Mouse (Mus musculus): Measurements from ENCODE around the gene Prkd2.

Gene Prkd2

DNA sequence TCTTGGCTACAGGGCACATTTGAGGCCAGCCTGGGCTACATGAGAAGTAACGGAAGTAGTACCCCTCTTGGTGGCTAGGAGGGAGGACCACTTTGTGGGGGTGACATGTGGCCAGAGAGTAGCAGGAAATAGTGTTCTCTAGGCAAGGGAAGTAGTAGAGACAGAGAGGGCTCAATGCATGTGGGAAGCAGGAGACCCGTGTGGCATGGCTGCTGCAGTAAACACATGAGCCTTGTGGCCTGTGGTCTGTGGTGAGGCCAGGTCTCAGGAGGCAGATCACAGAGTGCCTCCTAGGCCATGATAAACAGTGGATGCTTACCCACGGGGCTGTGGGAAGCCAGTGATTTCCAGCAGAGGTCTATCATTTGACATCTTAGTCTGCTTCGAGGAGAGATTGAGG is 15.4 kb upstream of the Prkd2 start:
- no peak for DNase-seq

DNA sequence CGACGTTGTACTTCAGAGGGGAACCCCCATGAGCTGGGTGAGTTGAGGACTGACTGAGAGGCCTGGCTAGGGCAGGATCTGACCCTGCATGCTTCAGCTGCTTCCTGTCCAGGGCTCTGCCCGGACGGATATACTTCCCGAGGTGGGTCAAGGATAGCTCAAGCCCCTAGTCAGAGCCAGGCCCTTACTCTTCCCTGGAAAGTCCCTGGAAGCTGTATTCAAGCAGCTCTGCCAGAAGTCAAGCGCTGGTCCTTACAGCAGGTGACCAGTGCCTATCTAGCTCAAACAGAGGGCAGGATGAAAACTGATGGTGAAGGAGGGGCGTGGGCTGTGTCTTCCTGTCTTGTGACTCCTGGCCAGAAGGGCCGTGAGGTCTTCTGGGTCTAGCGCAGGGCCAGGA is 12.3 kb upstream of the Prkd2 start:
- peak in 1 of 2 experiments; percentile 26 for DNase-seq

DNA sequence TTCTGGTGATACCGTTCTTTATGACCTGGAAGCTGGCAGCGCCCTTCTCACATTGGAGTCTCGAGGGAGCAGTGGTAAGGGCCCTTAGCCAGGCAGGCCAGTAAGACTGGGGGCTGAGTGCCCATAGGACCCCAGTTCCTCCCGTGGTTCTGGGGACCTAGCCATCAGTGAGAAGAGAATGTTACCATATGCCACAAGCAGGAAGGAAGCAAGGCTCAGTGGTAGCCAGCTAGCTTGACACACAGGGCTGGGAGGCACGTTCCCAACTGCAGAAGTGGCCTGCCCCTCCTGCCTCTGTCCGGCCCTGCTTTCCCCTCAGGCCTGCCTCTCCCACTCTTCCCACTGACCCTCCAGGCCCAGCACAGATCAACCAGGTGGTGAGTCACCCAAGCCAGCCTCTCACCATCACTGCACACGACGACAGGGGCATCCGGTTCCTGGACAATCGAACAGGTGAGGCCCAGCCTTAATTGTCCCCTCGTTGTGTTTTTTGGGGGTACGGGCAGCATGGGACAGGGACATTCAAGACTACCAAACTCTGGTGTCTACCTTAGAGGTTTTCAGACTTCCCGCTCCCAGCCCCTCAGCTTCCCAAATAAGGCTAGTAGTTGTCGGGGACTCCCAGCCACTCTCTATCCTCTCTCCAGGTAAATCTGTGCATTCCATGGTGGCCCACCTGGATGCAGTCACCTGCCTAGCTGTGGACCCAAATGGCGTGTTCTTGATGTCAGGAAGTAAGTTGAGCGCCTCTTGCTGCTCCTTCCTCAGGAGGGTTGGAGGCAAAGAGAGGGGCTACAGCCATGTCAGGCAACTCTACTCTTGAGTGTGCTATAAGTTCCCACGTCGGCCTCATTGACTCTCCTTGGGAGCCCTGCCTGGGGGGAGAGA is 4.5 kb upstream of the Prkd2 start:
- no peak for DNase-seq

- DNase-seq = no peak
These were observed 3.8 kb upstream of the Prkd2 start for GRCm38 (mm10) chr7:16838804-16839426.

DNA sequence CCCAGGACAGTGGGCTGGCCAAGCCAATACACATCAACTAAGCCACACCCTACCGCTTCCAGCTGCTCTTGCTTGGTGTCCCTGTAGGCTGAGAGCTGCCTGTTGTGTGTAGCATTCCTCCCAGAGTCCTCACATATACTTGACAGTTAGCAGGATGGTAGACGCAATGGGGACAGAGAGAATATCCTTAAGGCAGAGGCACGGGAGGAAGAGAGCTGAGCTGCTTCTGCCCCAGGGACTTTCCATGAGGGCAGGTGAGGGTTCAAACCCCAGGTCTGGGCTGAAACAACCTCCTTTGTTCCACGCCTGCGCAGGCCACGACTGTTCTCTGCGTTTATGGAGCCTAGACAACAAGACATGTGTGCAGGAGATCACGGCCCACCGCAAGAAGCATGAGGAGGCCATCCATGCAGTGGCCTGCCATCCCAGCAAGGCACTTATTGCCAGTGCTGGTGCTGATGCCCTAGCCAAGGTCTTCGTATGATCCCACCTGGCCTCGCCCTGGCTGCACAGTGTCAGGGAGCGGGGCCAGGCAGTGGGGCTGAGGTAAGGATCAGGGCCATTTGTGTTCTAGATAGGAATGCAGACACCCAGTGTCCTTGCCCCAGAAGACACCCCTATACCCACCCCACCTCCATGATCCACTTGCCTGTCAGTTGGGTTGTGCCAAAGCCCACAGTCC is 3.1 kb upstream of the Prkd2 start:
- no peak for DNase-seq

DNA sequence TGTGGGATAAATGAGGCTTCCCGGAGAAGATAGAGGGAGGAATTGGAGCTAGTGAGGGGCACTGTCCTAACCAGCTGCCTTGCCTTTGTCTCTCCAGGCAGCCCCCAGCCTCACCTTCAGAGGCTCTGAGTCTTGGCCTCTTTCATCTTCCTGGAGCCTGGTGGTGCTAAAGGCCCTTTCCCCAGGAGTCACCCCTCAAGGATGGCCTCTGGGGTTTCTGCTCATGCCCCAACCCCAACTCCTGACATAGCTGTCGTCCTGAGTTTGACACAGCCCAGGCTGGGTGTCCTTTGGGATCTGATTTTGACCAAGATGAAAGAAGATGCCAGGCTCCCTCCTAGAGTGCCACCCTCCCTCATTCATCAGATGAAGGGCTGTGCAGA is 2.6 kb upstream of the Prkd2 start:
- DNase-seq = no peak

DNA sequence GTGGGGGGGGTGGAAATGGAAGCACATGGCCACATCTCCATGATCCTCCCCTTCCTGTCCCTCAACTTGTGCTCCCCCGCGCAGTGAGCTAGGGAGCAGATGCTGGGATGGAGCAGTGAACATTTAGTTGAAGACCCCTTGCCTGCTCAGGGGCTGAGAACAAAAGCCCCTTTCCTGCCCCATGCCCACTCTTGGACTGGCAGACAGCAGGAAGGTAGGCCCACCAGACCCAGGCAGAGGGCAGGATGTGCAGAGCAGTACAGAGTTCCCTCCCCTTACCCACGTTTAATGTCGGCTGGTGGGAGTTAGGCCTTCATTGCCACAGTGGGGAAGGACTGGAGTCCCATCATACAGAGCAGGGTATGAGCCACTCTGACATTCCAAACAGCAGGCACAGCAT is 1.6 kb upstream of the Prkd2 start:
- no peak for DNase-seq

DNA sequence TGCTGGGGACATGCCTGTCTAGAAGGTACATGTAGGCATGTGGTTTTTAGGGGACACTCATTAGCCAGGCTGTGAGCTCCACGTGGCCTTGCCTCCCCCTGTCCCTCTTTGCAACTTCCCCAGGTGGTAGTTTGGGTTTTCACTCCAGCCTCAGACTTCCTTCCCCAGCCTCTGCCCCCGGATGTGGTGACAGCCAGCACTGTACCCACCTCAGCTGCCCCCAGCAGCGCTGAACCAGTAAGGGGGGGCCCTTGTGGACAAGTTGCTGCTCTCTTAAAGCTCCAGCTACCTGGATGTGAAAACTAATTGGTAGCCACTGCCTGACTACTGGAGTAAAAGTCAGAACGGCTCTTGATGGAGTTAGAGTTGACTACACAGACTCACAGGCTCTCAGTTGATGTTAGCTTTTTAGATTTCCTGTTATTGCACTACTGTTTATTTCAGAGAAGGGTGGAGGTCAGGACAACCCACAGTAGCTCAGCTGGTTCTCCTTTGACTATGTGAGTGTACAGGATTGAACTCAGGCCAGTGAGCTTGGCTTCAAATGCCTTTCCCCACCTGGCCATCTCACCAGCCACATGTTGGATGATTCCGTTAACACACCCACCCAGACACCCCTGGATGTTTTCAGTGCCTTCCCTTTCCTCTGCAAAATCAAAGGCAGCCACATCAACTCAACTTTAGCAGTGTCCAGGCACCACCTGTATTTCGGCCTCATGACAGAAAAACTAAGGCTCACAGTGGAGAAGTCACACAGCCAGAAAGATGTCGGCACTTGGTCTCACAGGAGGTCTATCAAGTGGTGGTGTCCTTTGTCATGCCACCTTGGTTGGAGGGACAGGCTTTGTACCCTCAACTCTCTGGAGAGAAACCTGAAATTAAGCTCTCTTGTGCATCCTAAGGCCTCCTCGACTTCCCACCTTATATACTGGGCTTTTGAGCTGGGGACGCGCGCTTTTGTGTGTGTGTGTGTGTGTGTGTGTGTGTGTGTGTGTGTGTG is 841 bp upstream of the Prkd2 start:
- DNase-seq = peak in 1 of 2 experiments; percentile 27

GRCm38 (mm10) chr7:16843441-16844171 is 904 bp downstream of the Prkd2 start:
- DNase-seq = peak; percentile 34 to 51

DNA sequence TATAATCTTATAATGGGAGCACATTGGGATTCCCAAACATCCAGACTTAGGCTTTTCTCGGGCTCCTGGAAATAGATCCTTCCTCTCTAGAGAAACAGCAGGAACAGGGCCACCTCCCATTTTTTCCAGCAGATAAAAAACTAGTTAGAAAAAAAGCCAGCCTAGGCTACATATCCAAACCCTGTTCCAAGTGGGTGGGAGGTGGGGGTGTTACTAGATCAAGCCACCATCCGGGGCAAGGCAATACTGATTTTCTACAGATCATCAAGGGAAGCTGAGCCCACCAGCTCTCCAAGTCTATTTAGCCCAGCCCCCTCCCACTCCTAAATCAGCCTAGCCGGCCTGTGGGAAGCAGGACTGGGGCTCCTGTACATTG is 2.0 kb downstream of the Prkd2 start:
- peak in 1 of 2 experiments; percentile 23 for DNase-seq

- DNase-seq = peak; percentile 49 to 67
These were observed 2.5 kb downstream of the Prkd2 start for GRCm38 (mm10) chr7:16845072-16845819.

DNA sequence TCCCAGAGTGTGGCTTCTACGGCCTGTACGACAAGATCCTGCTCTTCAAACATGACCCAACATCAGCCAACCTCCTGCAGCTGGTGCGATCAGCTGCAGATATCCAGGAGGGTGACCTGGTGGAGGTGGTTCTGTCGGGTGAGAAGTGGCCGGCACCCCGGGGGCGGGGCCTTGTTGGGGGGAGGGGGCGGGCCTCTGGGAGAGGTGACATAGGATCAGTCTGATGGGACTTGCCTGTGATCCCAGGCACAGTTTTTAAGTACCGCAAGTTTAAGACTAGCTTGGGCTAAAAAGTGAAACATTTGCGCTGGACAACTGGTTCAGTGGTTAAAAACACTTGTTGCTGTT is 3.1 kb downstream of the Prkd2 start:
- no peak for DNase-seq

GRCm38 (mm10) chr7:16846775-16847174 is 4.1 kb downstream of the Prkd2 start:
- DNase-seq = no peak

DNA sequence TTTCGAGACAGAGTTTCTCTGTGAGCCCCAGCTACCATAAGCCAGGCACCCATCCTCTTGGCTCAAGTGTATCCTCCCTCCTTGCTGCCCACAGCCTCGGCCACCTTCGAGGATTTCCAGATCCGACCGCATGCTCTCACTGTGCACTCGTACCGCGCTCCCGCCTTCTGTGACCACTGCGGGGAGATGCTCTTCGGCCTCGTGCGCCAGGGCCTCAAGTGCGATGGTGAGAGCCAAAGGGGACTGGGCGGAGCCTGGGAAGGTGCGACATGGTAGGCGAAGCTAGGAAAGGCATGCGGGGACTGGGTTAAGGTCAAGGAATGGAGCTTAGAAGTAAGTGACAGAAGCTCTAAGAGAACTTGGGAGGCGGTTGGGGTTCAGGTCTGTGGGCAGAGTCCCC is 4.8 kb downstream of the Prkd2 start:
- DNase-seq = no peak

GRCm38 (mm10) chr7:16848579-16848978 is 5.9 kb downstream of the Prkd2 start:
- DNase-seq = peak; percentile 73 to 78

DNA sequence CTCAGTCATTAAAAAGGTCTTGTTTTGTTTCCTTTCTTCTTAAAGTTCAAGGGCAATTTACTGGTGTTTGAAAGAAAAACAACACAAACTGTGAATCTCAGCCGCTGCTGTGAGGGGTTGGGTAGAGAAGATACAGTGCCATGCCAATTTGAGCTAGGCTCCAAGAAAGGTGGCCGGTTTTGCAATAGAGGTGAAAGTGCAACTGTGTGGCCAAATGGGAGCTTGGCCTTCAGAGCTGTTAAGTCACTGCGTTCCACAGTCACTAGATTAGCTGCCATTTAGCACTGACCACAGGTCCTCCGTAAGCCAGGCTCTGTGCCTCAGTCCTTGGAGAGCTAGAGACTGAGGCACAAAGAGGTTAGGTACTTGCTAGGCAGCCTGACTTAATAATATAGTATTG is 8.9 kb downstream of the Prkd2 start:
- no peak for DNase-seq

GRCm38 (mm10) chr7:16853302-16853831 is 10.7 kb downstream of the Prkd2 start:
- peak; percentile 49 to 65 for DNase-seq

- DNase-seq = peak; percentile 64 to 72
These were observed 15.6 kb downstream of the Prkd2 start for GRCm38 (mm10) chr7:16858336-16858735.

DNA sequence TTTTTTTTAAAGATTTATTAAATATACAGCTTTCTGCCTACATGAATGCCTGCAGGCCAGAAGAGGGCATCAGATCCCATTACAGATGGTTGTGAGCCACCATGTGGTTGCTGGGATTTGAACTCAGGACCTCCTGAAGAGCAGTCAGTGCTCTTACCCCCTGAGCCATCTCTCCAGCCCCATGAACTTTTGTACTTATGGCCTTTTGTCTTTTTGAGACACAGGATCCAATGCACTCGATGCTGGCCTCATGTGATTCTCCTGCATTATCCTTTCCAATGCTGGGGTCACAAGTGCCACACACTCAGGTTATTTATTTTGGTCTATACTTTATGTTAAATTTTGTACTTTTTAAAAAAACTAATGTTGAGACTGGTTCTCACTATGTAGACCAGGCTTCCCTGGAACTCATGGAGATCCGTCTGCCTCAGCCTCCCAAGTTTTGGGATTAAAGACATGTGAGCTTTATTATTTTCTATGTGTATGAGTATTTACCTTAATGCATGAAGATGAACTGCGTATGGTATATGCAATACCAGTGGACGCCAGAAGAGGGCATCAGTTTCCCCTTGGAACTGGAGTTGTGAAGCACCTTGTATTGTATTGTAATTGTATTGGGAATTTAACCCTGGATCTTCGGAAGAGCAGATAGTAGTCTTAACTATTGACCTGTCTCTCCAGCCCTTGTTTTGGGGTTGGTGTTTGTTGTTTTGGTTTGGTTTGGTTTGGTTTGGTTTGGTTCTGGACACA is 17.4 kb downstream of the Prkd2 start:
- peak; percentile 75 to 76 for DNase-seq

DNA sequence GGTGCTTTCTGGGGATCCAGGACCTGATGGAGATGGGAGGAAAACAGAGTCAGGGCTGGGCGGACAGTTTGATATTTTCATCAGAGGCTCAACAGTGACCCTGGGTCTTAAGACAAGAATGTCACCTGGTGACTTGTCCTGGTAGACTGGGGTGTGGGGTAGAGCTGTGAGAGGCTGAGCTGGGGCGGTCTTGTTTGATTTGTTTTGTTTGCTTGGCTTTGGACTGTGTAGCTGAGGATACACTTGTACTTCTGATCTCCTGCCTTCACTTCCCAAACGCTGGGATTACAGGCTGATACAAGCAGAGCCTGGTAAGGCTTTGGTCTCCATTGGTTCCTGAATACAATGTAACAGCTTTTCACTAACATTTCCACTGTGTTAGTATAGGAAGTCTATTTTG is 24.8 kb downstream of the Prkd2 start:
- no peak for DNase-seq

All from kidney, postnatal 4 days (tissue).